Mouse (Mus musculus): ENCODE data around the gene Abl1. TPM values are rescaled to one million over a fixed set of nuclear protein-coding genes. Genes with fewer than 3 reads are reported as not detected.

The Abl1 gene
- total RNA-seq, 2 experiments from 2014 or later = 54.7 to 73.2 TPM

- peak; percentile 81 for DNase-seq
Observed at GRCm38 (mm10) chr2:31785074-31785473, 96.9 kb downstream of the Abl1 start.

- peak; percentile 89 for DNase-seq
Observed at GRCm38 (mm10) chr2:31787029-31787428, 98.9 kb downstream of the Abl1 start.

GRCm38 (mm10) chr2:31788227-31788626 is 100.1 kb downstream of the Abl1 start:
- DNase-seq = no peak

- DNase-seq = no peak
Observed at GRCm38 (mm10) chr2:31789215-31789614, 101.0 kb downstream of the Abl1 start.

- DNase-seq = no peak
Observed at GRCm38 (mm10) chr2:31790728-31791251, 102.6 kb downstream of the Abl1 start.

GRCm38 (mm10) chr2:31791260-31791659 is 103.1 kb downstream of the Abl1 start:
- DNase-seq = no peak

GRCm38 (mm10) chr2:31792611-31793010 is 104.4 kb downstream of the Abl1 start:
- DNase-seq = no peak

GRCm38 (mm10) chr2:31796943-31797342 is 108.8 kb downstream of the Abl1 start:
- DNase-seq = no peak

GRCm38 (mm10) chr2:31801416-31801815 is 113.2 kb downstream of the Abl1 start:
- no peak for DNase-seq

GRCm38 (mm10) chr2:31802811-31803210 is 114.6 kb downstream of the Abl1 start:
- DNase-seq = no peak

GRCm38 (mm10) chr2:31803480-31803879 is 115.3 kb downstream of the Abl1 start:
- DNase-seq = no peak

- no peak for DNase-seq
Observed at GRCm38 (mm10) chr2:31806639-31807382, 118.6 kb downstream of the Abl1 start.

GRCm38 (mm10) chr2:31808410-31809357 is 120.5 kb downstream of the Abl1 start:
- DNase-seq = no peak

GRCm38 (mm10) chr2:31809358-31809740 is 121.2 kb downstream of the Abl1 start:
- DNase-seq = no peak

GRCm38 (mm10) chr2:31810444-31810843 is 122.3 kb downstream of the Abl1 start, which contains the start of gene Qrfp:
Gene Qrfp (minus strand): TSS chr2:31810580.
- DNase-seq = no peak

GRCm38 (mm10) chr2:31811086-31811958 is 123.1 kb downstream of the Abl1 start:
- no peak for DNase-seq

GRCm38 (mm10) chr2:31813641-31814040 is 125.5 kb downstream of the Abl1 start:
- no peak for DNase-seq

- DNase-seq = no peak
Observed at GRCm38 (mm10) chr2:31814699-31815098, 126.5 kb downstream of the Abl1 start.

- peak; percentile 80 for DNase-seq
Observed at GRCm38 (mm10) chr2:31815367-31815766, 127.2 kb downstream of the Abl1 start.

GRCm38 (mm10) chr2:31822524-31823371 is 134.6 kb downstream of the Abl1 start:
- DNase-seq = peak; percentile 37

All from adrenal gland, postnatal 10 days (tissue).